Mouse (Mus musculus): ENCODE measurements around the gene Gm10518.

- no peak for TF ChIP-seq CTCF (IDR thresholded peaks at IDR 0.05; ENCODE audit: extremely low read depth, insufficient read depth, low read length)
- no peak for TF ChIP-seq POLR2A (IDR thresholded peaks at IDR 0.05; ENCODE audit: extremely low read depth, insufficient read depth, low read length)
These were observed 46.7 kb upstream of the Gm10518 start for GRCm38 (mm10) chr1:179756477-179756876.
